Mouse (Mus musculus): ENCODE results near the gene Agpat3. TPM values are rescaled to one million over a fixed set of nuclear protein-coding genes. Genes with fewer than 3 reads are reported as not detected.

Gene Agpat3
- polyA plus RNA-seq, 1 experiment: 247 TPM

- whole genome bisulfite sequencing: 67% methylated on average over 8 of the region's 8 CpGs
- DNase-seq: no peak
- Histone ChIP-seq H3K4me3 (replicated peaks; ENCODE audit: extremely low read depth, low read depth, low read length) (no peak overlapping the region), H3K4me1 (ENCODE audit: control insufficient read depth, insufficient read depth, low read length) (no peaks in the 10 kb centered on the region; the same call in 1 of the 2 replicates)
- TF ChIP-seq POLR2A (IDR thresholded peaks at IDR 0.05; ENCODE audit: borderline replicate concordance, extremely low read depth, low read depth, low read length) (no peak), CTCF (IDR thresholded peaks at IDR 0.05; ENCODE audit: insufficient read depth, low read length) (no peak)
Observed at GRCm38 (mm10) chr10:78290730-78291535, 61.4 kb downstream of the Agpat3 start.

GRCm38 (mm10) chr10:78288896-78289295 is 63.4 kb downstream of the Agpat3 start:
- H3K4me3 ChIP-seq (replicated peaks; ENCODE audit: extremely low read depth, low read depth, low read length): no peak overlapping the region
- H3K4me1 ChIP-seq (ENCODE audit: control insufficient read depth, insufficient read depth, low read length): no peaks in the 10 kb centered on the region
- WGBS: 92% methylated on average over 4 of the region's 4 CpGs
- no peak for DNase-seq
- TF ChIP-seq POLR2A (IDR thresholded peaks at IDR 0.05; ENCODE audit: borderline replicate concordance, extremely low read depth, low read depth, low read length) (no peak), CTCF (IDR thresholded peaks at IDR 0.05; ENCODE audit: insufficient read depth, low read length) (no peak)

GRCm38 (mm10) chr10:78288135-78288534 is 64.2 kb downstream of the Agpat3 start:
- H3K4me3 ChIP-seq (replicated peaks; ENCODE audit: extremely low read depth, low read depth, low read length): no peak overlapping the region
- TF ChIP-seq CTCF (IDR thresholded peaks at IDR 0.05; ENCODE audit: insufficient read depth, low read length): no peak
- TF ChIP-seq POLR2A (IDR thresholded peaks at IDR 0.05; ENCODE audit: borderline replicate concordance, extremely low read depth, low read depth, low read length): no peak
- 91% methylated on average over 5 of the region's 5 CpGs for WGBS
- no peak for DNase-seq
- no peaks in the 10 kb centered on the region for H3K4me1 ChIP-seq (ENCODE audit: control insufficient read depth, insufficient read depth, low read length)

- TF ChIP-seq POLR2A (IDR thresholded peaks at IDR 0.05; ENCODE audit: borderline replicate concordance, extremely low read depth, low read depth, low read length) (no peak), CTCF (IDR thresholded peaks at IDR 0.05; ENCODE audit: insufficient read depth, low read length) (no peak)
- no peaks in the 10 kb centered on the region for H3K4me1 ChIP-seq (ENCODE audit: control insufficient read depth, insufficient read depth, low read length)
- no peak overlapping the region for H3K4me3 ChIP-seq (replicated peaks; ENCODE audit: extremely low read depth, low read depth, low read length)
- 80% methylated on average over 22 of the region's 22 CpGs for WGBS
- no peak for DNase-seq
Observed at GRCm38 (mm10) chr10:78287465-78288132, 64.7 kb downstream of the Agpat3 start.

GRCm38 (mm10) chr10:78285959-78286358 is 66.3 kb downstream of the Agpat3 start:
- Histone ChIP-seq H3K4me3 (replicated peaks; ENCODE audit: extremely low read depth, low read depth, low read length) (no peak overlapping the region), H3K4me1 (ENCODE audit: control insufficient read depth, insufficient read depth, low read length) (no peaks in the 10 kb centered on the region)
- TF ChIP-seq POLR2A (IDR thresholded peaks at IDR 0.05; ENCODE audit: borderline replicate concordance, extremely low read depth, low read depth, low read length) (no peak), CTCF (IDR thresholded peaks at IDR 0.05; ENCODE audit: insufficient read depth, low read length) (no peak)
- 89% methylated on average over 4 of the region's 4 CpGs for WGBS
- DNase-seq: no peak

GRCm38 (mm10) chr10:78285409-78285808 is 66.9 kb downstream of the Agpat3 start:
- DNase-seq: no peak
- H3K4me3 ChIP-seq (replicated peaks; ENCODE audit: extremely low read depth, low read depth, low read length): no peak overlapping the region
- TF ChIP-seq POLR2A (IDR thresholded peaks at IDR 0.05; ENCODE audit: borderline replicate concordance, extremely low read depth, low read depth, low read length): no peak
- no peak for TF ChIP-seq CTCF (IDR thresholded peaks at IDR 0.05; ENCODE audit: insufficient read depth, low read length)
- no peaks in the 10 kb centered on the region for H3K4me1 ChIP-seq (ENCODE audit: control insufficient read depth, insufficient read depth, low read length)
- 85% methylated on average over 6 of the region's 6 CpGs for WGBS

GRCm38 (mm10) chr10:78284812-78285211 is 67.5 kb downstream of the Agpat3 start:
- Histone ChIP-seq H3K4me3 (replicated peaks; ENCODE audit: extremely low read depth, low read depth, low read length) (no peak overlapping the region), H3K4me1 (ENCODE audit: control insufficient read depth, insufficient read depth, low read length) (no peaks in the 10 kb centered on the region)
- TF ChIP-seq CTCF (IDR thresholded peaks at IDR 0.05; ENCODE audit: insufficient read depth, low read length): no peak
- no peak for TF ChIP-seq POLR2A (IDR thresholded peaks at IDR 0.05; ENCODE audit: borderline replicate concordance, extremely low read depth, low read depth, low read length)
- DNase-seq: no peak
- WGBS: 81% methylated on average over 12 of the region's 12 CpGs

GRCm38 (mm10) chr10:78282411-78282810 is 69.9 kb downstream of the Agpat3 start:
- H3K4me1 ChIP-seq (ENCODE audit: control insufficient read depth, insufficient read depth, low read length): no peaks in the 10 kb centered on the region
- H3K4me3 ChIP-seq (replicated peaks; ENCODE audit: extremely low read depth, low read depth, low read length): no peak overlapping the region
- 86% methylated on average over 4 of the region's 4 CpGs for WGBS
- TF ChIP-seq POLR2A (IDR thresholded peaks at IDR 0.05; ENCODE audit: borderline replicate concordance, extremely low read depth, low read depth, low read length): no peak
- TF ChIP-seq CTCF (IDR thresholded peaks at IDR 0.05; ENCODE audit: insufficient read depth, low read length): no peak
- DNase-seq: no peak

GRCm38 (mm10) chr10:78280486-78280885 is 71.8 kb downstream of the Agpat3 start:
- Histone ChIP-seq H3K4me1 (ENCODE audit: control insufficient read depth, insufficient read depth, low read length) (no peaks in the 10 kb centered on the region), H3K4me3 (replicated peaks; ENCODE audit: extremely low read depth, low read depth, low read length) (no peak overlapping the region)
- DNase-seq: no peak
- TF ChIP-seq CTCF (IDR thresholded peaks at IDR 0.05; ENCODE audit: insufficient read depth, low read length) (no peak), POLR2A (IDR thresholded peaks at IDR 0.05; ENCODE audit: borderline replicate concordance, extremely low read depth, low read depth, low read length) (no peak)
- WGBS: 83% methylated on average over 9 of the region's 9 CpGs
